Mouse (Mus musculus) bone marrow, adult 2 months (tissue): ENCODE measurements around the gene Fosb.

Experiments used
- CTCF ChIP-seq: fragments of 200-500 bp; IDR thresholded peaks from 2 replicates; pipeline ENCODE4 v1.5.1; 2011; ENCODE audit warnings: low read length, control low read depth; ENCODE audit not compliant: control insufficient read depth, insufficient read depth
- POLR2A ChIP-seq: fragments of 200-500 bp; IDR thresholded peaks from 2 replicates; pipeline ENCODE4 v1.6.1; 2011; ENCODE audit warnings: low read depth, mild to moderate bottlenecking, control low read depth, low read length, borderline replicate concordance; ENCODE audit not compliant: control insufficient read depth

GRCm38 (mm10) chr7:19343210-19343808 is 33.5 kb upstream of the Fosb start:
- TF ChIP-seq CTCF (peak; percentile 96), POLR2A (no peak)
